Mouse (Mus musculus) hindbrain, embryonic 11.5 days (tissue): ENCODE data around the gene Rasa3. TPM values are rescaled to one million over a fixed set of nuclear protein-coding genes. Genes with fewer than 3 reads are reported as not detected.
A peak's percentile ranks its signal among the peaks of the same experiment; 100 is the strongest.

Experiments
- ATAC-seq: fragments of 200-750 bp; cut with Nextera tagmentation; 2 replicates; pipeline ENCODE4 v1.8.0; 2017; ENCODE audit warnings: mild to moderate bottlenecking, moderate TSS enrichment, moderate library complexity; ENCODE audit not compliant: low FRiP score
- DNase-seq: peaks from one replicate; pipeline ENCODE4 v3.0.0-alpha.2; 2015; ENCODE audit warnings: low spot score
- H3K27ac ChIP-seq: fragments of 300-500 bp; sonication (generic); 2 replicates; pipeline ENCODE4 v1.5.1; 2014; ENCODE audit warnings: mild to moderate bottlenecking, low read depth, low read length
- H3K27me3 ChIP-seq: fragments of 300-500 bp; sonication (generic); 2 replicates; pipeline ENCODE4 v1.6.1; 2014; ENCODE audit warnings: mild to moderate bottlenecking, low read length, moderate library complexity, mixed read lengths; ENCODE audit not compliant: control insufficient read depth, insufficient read depth
- H3K36me3 ChIP-seq: fragments of 300-500 bp; sonication (generic); 2 replicates; pipeline ENCODE4 v1.6.1; 2014; ENCODE audit warnings: mild to moderate bottlenecking, low read length, moderate library complexity, mixed read lengths; ENCODE audit not compliant: control insufficient read depth, insufficient read depth
- H3K4me1 ChIP-seq: fragments of 300-500 bp; sonication (generic); replicated peaks from 2 replicates; pipeline ENCODE4 v1.6.1; 2014; ENCODE audit warnings: low read length, mixed read lengths; ENCODE audit not compliant: control insufficient read depth, insufficient read depth
- H3K4me2 ChIP-seq: fragments of 300-500 bp; sonication (generic); replicated peaks from 2 replicates; pipeline ENCODE4 v1.6.1; 2014; ENCODE audit warnings: mild to moderate bottlenecking, low read depth, low read length
- H3K4me3 ChIP-seq: fragments of 300-500 bp; sonication (generic); 2 replicates; pipeline ENCODE4 v1.5.1; 2014; ENCODE audit warnings: low read depth, low read length
- H3K9ac ChIP-seq: fragments of 300-500 bp; sonication (generic); 2 replicates; pipeline ENCODE4 v1.6.1; 2014; ENCODE audit warnings: low read depth, low read length
- H3K9me3 ChIP-seq: fragments of 300-500 bp; sonication (generic); 2 replicates; pipeline ENCODE4 v1.6.1; 2016; ENCODE audit warnings: low read length; ENCODE audit not compliant: control insufficient read depth
- WGBS: fragments of 180-500 bp; shearing (Covaris S2); extraction: QIAGEN DNeasy Blood & Tissue Kit; methylation state at CpG from one replicate; pipeline ENCODE4 v1.1.7; 2014; 5-methylcytosine and 5-hydroxymethylcytosine counted together
- polyA plus RNA-seq: library from polyadenylated mRNA; unstranded; fragments of >200 nt; fragmentation: Nextera tagmentation; extraction: Ambion mirVana; gene quantifications from 2 replicates; pipeline ENCODE4 v1.2.1, GENCODE M21; 2014

The Rasa3 gene
- polyA plus RNA-seq, 1 experiment from 2014 or later: 19.4 TPM

DNA sequence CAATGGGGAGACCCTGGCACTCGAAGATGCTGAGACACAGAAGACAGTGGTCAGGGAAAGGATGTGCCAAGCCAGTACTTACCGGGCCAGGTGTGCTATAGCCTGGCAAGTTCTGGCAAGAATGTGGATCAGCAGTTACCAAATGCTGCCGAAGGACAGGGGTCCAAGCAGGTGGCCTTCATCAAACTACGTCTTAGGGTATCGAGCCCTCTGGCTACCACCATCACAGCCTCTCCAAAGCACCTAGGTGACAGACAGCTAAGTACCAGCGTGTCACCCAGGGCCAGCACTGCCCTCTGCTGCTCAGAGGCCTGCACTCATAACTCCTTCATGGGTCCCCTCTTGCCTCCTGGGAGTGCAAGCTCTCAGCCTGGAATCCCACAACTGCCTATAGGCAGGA lies 81.5 kb downstream of the Rasa3 start:
- no peaks in the 10 kb centered on the region for H3K27me3 ChIP-seq
- ATAC-seq: no peak
- no peak for DNase-seq
- H3K4me3 ChIP-seq: no peak overlapping the region
- 0 out of 2 replicates have a peak, but pooled peaks cover 2% of the 10 kb centered on the region for H3K36me3 ChIP-seq
- no peak overlapping the region for H3K4me2 ChIP-seq
- no peak overlapping the region for H3K9ac ChIP-seq
- no peaks in the 10 kb centered on the region for H3K9me3 ChIP-seq
- H3K27ac ChIP-seq: no peak overlapping the region
- H3K4me1 ChIP-seq: no peaks in the 10 kb centered on the region
- 84% methylated on average over 6 of the region's 6 CpGs for WGBS

GRCm38 (mm10) chr8:13594884-13595323 lies 82.5 kb downstream of the Rasa3 start:
- DNase-seq: no peak
- H3K9ac ChIP-seq: no peak overlapping the region

GRCm38 (mm10) chr8:13593340-13593739 lies 84.1 kb downstream of the Rasa3 start:
- no peaks in the 10 kb centered on the region for H3K27me3 ChIP-seq
- H3K4me2 ChIP-seq: no peak overlapping the region
- 90% methylated on average over 8 of the region's 8 CpGs for WGBS
- ATAC-seq (no peak), DNase-seq (no peak)
- H3K9me3 ChIP-seq: no peaks in the 10 kb centered on the region
- H3K27ac ChIP-seq: no peak overlapping the region
- 0 out of 2 replicates have a peak, but pooled peaks cover 2% of the 10 kb centered on the region for H3K36me3 ChIP-seq
- H3K4me1 ChIP-seq: no peaks in the 10 kb centered on the region
- no peak overlapping the region for H3K9ac ChIP-seq
- H3K4me3 ChIP-seq: no peak overlapping the region

More at GRCm38 (mm10) chr8:13594884-13595323, 82.5 kb downstream of the Rasa3 start:
- no peak overlapping the region for H3K4me3 ChIP-seq
- no peaks in the 10 kb centered on the region for H3K4me1 ChIP-seq
- no peak overlapping the region for H3K4me2 ChIP-seq
- no peaks in the 10 kb centered on the region for H3K9me3 ChIP-seq
- H3K27me3 ChIP-seq: no peaks in the 10 kb centered on the region
- no peak for ATAC-seq
- 88% methylated on average over 11 of the region's 11 CpGs for WGBS
- H3K27ac ChIP-seq: no peak overlapping the region
- H3K36me3 ChIP-seq: 0 out of 2 replicates have a peak, but pooled peaks cover 2% of the 10 kb centered on the region

DNA sequence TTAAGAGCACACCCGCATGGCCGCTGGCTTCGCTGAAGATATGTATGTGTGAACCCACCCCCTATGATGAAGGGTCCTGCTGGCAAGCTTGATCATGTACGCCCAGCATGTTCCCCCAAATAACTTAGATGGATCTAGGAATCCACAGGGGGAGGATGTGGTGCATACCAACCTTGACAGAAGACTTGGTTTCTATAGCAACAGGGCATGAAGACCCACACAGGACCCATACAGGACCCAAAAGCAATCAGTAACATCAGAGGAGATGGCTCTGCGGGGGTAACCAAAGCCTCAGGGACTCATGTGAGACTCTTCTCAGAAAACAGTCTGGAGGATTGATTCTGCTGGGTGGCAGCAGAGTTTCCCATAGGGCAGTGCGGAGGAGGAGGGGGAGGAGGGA lies 86.2 kb downstream of the Rasa3 start:
- H3K36me3 ChIP-seq: no peaks in the 10 kb centered on the region
- H3K4me3 ChIP-seq: no peak overlapping the region
- DNase-seq (no peak), ATAC-seq (no peak)
- no peaks in the 10 kb centered on the region for H3K27me3 ChIP-seq
- H3K9me3 ChIP-seq: no peaks in the 10 kb centered on the region
- no peak overlapping the region for H3K27ac ChIP-seq
- WGBS: 80% methylated on average over 5 of the region's 6 CpGs
- no peaks in the 10 kb centered on the region for H3K4me1 ChIP-seq
- H3K4me2 ChIP-seq: no peak overlapping the region
- no peak overlapping the region for H3K9ac ChIP-seq

DNA sequence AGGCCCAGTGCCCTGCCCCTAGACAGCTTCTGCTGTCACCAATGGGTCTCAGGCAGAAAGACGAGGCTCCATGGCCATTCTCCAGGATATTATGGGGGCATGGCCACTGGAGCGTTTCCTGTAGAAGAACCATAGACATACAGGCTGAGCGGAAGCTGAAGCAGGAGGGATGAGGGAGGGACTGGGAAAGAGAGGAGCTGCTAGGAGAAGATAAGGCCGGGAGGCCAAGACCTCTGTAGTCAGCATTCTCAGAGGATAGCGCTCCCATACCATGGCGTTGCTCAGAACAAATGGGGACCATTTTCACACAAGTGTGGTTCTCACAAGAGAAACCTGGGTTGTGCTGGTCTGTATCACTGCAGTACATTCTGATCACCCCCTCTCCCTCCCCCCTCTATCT lies 88.3 kb downstream of the Rasa3 start:
- no peak overlapping the region for H3K9ac ChIP-seq
- ATAC-seq (no peak), DNase-seq (no peak)
- no peaks in the 10 kb centered on the region for H3K9me3 ChIP-seq
- no peaks in the 10 kb centered on the region for H3K27me3 ChIP-seq
- no peak overlapping the region for H3K4me2 ChIP-seq
- no peak overlapping the region for H3K4me3 ChIP-seq
- H3K36me3 ChIP-seq: no peaks in the 10 kb centered on the region
- 80% methylated on average over 6 of the region's 6 CpGs for WGBS
- no peak overlapping the region for H3K27ac ChIP-seq
- H3K4me1 ChIP-seq: no peaks in the 10 kb centered on the region

DNA sequence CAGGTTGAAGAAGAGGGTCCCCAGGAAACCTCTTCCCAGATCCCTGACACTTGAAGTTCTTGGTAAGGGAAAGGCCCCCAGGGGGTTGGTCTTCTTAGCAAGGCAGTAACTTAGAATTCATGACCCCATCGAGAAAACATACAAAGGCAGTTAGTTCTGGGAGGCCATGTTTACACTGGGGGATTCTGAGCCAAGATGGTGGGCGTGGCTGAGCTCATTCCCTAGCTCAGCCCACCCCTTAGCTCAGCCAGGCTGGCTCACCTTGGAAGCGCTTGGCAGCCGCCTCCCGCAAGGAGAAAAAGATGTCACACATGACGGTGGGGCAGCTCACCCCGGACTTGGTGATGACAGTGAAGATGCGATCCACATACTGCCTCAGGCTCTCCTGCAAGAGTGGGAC lies 92.8 kb downstream of the Rasa3 start:
- no peak for DNase-seq
- Histone ChIP-seq H3K4me3 (no peak overlapping the region), H3K27me3 (no peaks in the 10 kb centered on the region), H3K36me3 (peaks cover 3% of the 10 kb centered on the region; the same call in 1 of the 2 replicates), H3K4me1 (no peaks in the 10 kb centered on the region), H3K27ac (no peak overlapping the region), H3K9ac (no peak overlapping the region), H3K9me3 (no peaks in the 10 kb centered on the region), H3K4me2 (no peak overlapping the region)
- WGBS: 78% methylated on average over 8 of the region's 8 CpGs
- ATAC-seq: no peak

GRCm38 (mm10) chr8:13577869-13578268 lies 99.5 kb downstream of the Rasa3 start:
- no peaks in the 10 kb centered on the region for H3K4me1 ChIP-seq
- H3K4me3 ChIP-seq: no peak overlapping the region
- no peaks in the 10 kb centered on the region for H3K27me3 ChIP-seq
- ATAC-seq (no peak), DNase-seq (no peak)
- H3K36me3 ChIP-seq: no peaks in the 10 kb centered on the region; the same call in 1 of the 2 replicates
- 95% methylated on average over 6 of the region's 6 CpGs for WGBS
- H3K9me3 ChIP-seq: no peaks in the 10 kb centered on the region
- H3K9ac ChIP-seq: no peak overlapping the region
- H3K4me2 ChIP-seq: no peak overlapping the region
- H3K27ac ChIP-seq: no peak overlapping the region

- H3K9ac ChIP-seq: no peak overlapping the region
- H3K4me3 ChIP-seq: no peak overlapping the region
- H3K36me3 ChIP-seq: no peaks in the 10 kb centered on the region
- H3K4me1 ChIP-seq: no peaks in the 10 kb centered on the region
- DNase-seq (no peak), ATAC-seq (no peak)
- WGBS: 93% methylated on average over 11 of the region's 11 CpGs
- H3K4me2 ChIP-seq: no peak overlapping the region
- H3K9me3 ChIP-seq: no peaks in the 10 kb centered on the region
- no peaks in the 10 kb centered on the region for H3K27me3 ChIP-seq
- no peak overlapping the region for H3K27ac ChIP-seq
These were observed 105.4 kb downstream of the Rasa3 start for GRCm38 (mm10) chr8:13571999-13572398.

- no peaks in the 10 kb centered on the region for H3K9me3 ChIP-seq
- WGBS: 34% methylated on average over 13 of the region's 13 CpGs
These were observed 115.3 kb downstream of the Rasa3 start, which contains the start of gene 1700029H14Rik for GRCm38 (mm10) chr8:13562118-13562517. Gene 1700029H14Rik, minus strand, starts transcription at chr8:13562461.

More at GRCm38 (mm10) chr8:13562118-13562517, 115.3 kb downstream of the Rasa3 start, which contains the start of gene 1700029H14Rik:
- Histone ChIP-seq H3K36me3 (no peaks in the 10 kb centered on the region), H3K27me3 (no peaks in the 10 kb centered on the region), H3K9ac (no peak within 1 kb of the TSS), H3K27ac (no peak within 1 kb of the TSS), H3K4me3 (no peak within 1 kb of the TSS), H3K4me2 (no peak within 1 kb of the TSS), H3K4me1 (no peaks in the 10 kb centered on the region)
- ATAC-seq (no peak), DNase-seq (peak; percentile 7)
